Mouse (Mus musculus) kidney, postnatal 0 days (tissue): Measurements from ENCODE around the gene Ssh1. TPM values are rescaled to one million over a fixed set of nuclear protein-coding genes. Genes with fewer than 3 reads are reported as not detected.

Experiments used
- ATAC-seq: fragments of 200-750 bp; cut with Nextera tagmentation; replicated peaks from 2 replicates; pipeline ENCODE4 v1.8.0; 2017; ENCODE audit warnings: low read depth, moderate number of reproducible peaks, moderate TSS enrichment, moderate library complexity; ENCODE audit not compliant: low FRiP score
- DNase-seq: peaks from one replicate; pipeline ENCODE4 v3.0.0-alpha.2; 2016; ENCODE audit warnings: low spot score
- H3K27ac ChIP-seq: fragments of 300-500 bp; sonication (generic); 2 replicates; pipeline ENCODE4 v1.5.1; 2014; ENCODE audit warnings: mild to moderate bottlenecking
- H3K27me3 ChIP-seq: fragments of 300-500 bp; sonication (generic); 2 replicates; pipeline ENCODE4 v1.6.1; 2014; ENCODE audit warnings: low read length, mixed read lengths; ENCODE audit not compliant: insufficient read depth
- H3K36me3 ChIP-seq: fragments of 300-500 bp; sonication (generic); 2 replicates; pipeline ENCODE4 v1.6.1; 2014; ENCODE audit warnings: low read length, mixed read lengths; ENCODE audit not compliant: insufficient read depth
- H3K4me1 ChIP-seq: fragments of 300-500 bp; sonication (generic); replicated peaks from 2 replicates; pipeline ENCODE4 v1.6.1; 2014; ENCODE audit warnings: antibody characterized with exemption, low read length, mixed read lengths; ENCODE audit not compliant: insufficient read depth
- H3K4me2 ChIP-seq: fragments of 300-500 bp; sonication (generic); 2 replicates; pipeline ENCODE4 v1.6.1; 2014; ENCODE audit warnings: mild to moderate bottlenecking, low read length, moderate library complexity, mixed read lengths
- H3K4me3 ChIP-seq: fragments of 300-500 bp; sonication (generic); replicated peaks from 2 replicates; pipeline ENCODE4 v1.5.1; 2014; ENCODE audit warnings: low read depth, low read length
- H3K9ac ChIP-seq: fragments of 300-500 bp; sonication (generic); 2 replicates; pipeline ENCODE4 v1.6.1; 2014; ENCODE audit warnings: low read depth, low read length
- H3K9me3 ChIP-seq: fragments of 300-500 bp; sonication (generic); replicated peaks from 2 replicates; pipeline ENCODE4 v1.6.1; 2016; ENCODE audit warnings: low read length, inconsistent platforms, mixed read lengths
- CTCF ChIP-seq: IDR thresholded peaks from 2 replicates; pipeline ENCODE4 v1.5.1; 2016; ENCODE audit warnings: antibody characterized with exemption, low read depth, mild to moderate bottlenecking, moderate library complexity
- WGBS: fragments of 180-500 bp; shearing (Covaris S2); extraction: QIAGEN DNeasy Blood & Tissue Kit; methylation state at CpG from one replicate; pipeline ENCODE4 v1.1.7; 2014; 5-methylcytosine and 5-hydroxymethylcytosine counted together
- polyA plus RNA-seq: library from polyadenylated mRNA; unstranded; fragments of >200 nt; fragmentation: Nextera tagmentation; extraction: Ambion mirVana; gene quantifications from 2 replicates; pipeline ENCODE4 v1.2.1, GENCODE M21; 2015

Gene Ssh1
- polyA plus RNA-seq, 1 experiment from 2014 or later, result 10.0 TPM

DNA sequence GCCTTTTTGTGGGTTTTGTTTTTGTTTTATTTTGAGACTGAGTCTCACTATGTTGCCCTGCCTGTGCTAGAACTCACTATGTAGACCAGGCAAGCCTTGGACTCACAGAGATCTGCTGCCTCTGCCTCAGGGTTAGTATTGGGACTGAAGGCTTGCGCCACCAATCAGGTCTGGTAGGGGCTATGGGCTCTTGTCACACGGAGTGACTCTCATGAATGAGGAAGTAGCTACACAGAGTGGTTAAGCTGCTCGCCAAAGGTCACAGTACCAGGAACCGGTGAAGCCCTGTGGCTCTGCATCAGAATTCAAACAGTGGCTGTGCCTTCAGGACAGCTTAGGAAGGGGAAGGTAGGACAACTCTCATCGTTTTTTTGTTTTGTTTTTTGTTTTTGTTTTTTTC is 5.7 kb upstream of the Ssh1 start:
- DNase-seq, result no peak
- no peak for TF ChIP-seq CTCF
- 48% methylated on average over 5 of the region's 5 CpGs for WGBS
- Histone ChIP-seq H3K4me3 (no peak overlapping the region), H3K36me3 (no peaks in the 10 kb centered on the region), H3K4me2 (no peak overlapping the region), H3K27me3 (no peaks in the 10 kb centered on the region), H3K9ac (no peak overlapping the region), H3K27ac (0 out of 2 replicates have a peak overlapping the region, but pooled peaks have one; percentile 6), H3K4me1 (0 out of 2 replicates have a peak, but pooled peaks cover 4% of the 10 kb centered on the region), H3K9me3 (no peaks in the 10 kb centered on the region)
- ATAC-seq, result no peak

DNA sequence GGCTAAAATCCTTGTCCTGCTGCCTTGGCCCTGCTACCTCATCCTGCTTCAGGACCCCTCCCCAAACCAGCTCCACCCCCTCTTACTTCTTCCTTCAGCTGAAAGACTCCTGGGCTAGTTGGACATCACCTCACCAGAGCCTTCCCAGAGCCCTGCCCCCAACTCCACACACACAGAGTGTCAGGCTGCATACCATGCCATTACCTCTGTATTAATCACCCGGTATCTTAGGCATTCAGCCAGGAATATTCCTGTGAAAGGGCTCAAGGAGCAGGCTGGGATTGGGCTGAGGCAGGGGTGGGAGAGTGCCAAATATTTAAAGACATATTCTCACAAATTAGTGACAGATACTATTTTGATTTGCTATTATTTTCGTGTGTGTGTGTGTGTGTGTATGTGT is 2.8 kb upstream of the Ssh1 start:
- Histone ChIP-seq H3K9ac (no peak overlapping the region), H3K27ac (peak overlapping the region; percentile 13; the same call in 1 of the 2 replicates), H3K4me3 (no peak overlapping the region), H3K36me3 (no peaks in the 10 kb centered on the region), H3K4me1 (0 out of 2 replicates have a peak, but pooled peaks cover 4% of the 10 kb centered on the region), H3K4me2 (no peak overlapping the region), H3K9me3 (no peaks in the 10 kb centered on the region), H3K27me3 (no peaks in the 10 kb centered on the region)
- ATAC-seq, result no peak
- DNase-seq, result no peak
- no peak for TF ChIP-seq CTCF
- 33% methylated on average over 2 of the region's 2 CpGs for WGBS

DNA sequence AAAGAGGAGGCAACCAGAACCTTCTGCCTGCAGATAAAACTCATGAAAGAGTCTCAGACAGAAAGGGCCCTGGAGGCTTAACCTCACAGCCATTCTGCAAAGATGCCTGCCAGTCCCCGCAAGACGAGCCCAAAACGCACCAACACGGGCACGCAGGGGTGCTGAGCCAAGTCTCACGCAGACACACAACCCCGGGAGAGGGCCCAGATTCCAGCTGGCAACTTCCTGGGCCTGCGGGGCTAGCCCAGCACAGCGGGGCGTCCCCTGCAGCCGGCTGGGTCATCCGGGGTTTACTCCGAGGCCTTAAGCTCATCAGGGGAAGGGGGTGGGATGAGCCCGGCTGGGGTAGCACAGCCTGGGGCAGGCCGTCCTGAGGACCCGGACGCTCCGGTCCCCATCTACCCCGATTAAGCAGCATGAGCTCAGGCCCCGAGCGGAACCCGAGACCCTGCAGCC is 635 bp downstream of the Ssh1 start:
- no peaks in the 10 kb centered on the region for H3K9me3 ChIP-seq
- peak overlapping the region; percentile 92 for H3K27ac ChIP-seq
- DNase-seq (peak; percentile 47), ATAC-seq (peak; percentile 65)
- peak overlapping the region; percentile 83 for H3K4me2 ChIP-seq
- WGBS, result under 1% methylated on average over 22 of the region's 22 CpGs
- no peaks in the 10 kb centered on the region for H3K27me3 ChIP-seq
- no peaks in the 10 kb centered on the region for H3K36me3 ChIP-seq
- H3K4me3 ChIP-seq, result peak overlapping the region; percentile 85
- TF ChIP-seq CTCF, result no peak
- H3K4me1 ChIP-seq, result 0 out of 2 replicates have a peak, but pooled peaks cover 4% of the 10 kb centered on the region
- peak overlapping the region; percentile 88 for H3K9ac ChIP-seq

DNA sequence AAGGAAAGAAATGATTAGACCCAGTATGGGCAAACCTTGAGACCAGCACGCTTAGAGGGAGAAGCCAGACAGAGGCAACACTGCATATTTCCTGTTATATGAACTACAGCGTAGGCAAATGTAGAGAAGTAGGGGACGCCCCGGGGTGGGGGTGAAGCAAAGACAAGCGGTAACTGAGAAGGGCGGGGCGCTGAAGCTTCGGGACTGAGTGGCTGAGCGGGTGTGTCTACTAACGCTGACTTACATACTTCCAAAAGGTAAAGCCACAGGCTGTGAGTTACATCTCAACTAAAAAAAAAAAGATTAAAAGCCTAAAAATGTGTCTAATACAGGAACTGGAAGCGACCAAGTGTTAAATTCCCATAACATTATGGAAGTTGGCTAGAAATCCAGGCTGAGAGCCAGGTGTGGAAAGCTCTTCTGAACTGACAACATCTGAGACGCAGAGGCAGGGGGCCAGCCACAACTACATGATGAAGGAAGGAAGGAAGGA is 1.3 kb downstream of the Ssh1 start:
- Histone ChIP-seq H3K36me3 (no peaks in the 10 kb centered on the region), H3K4me1 (0 out of 2 replicates have a peak, but pooled peaks cover 4% of the 10 kb centered on the region), H3K9me3 (no peaks in the 10 kb centered on the region), H3K27ac (peak overlapping the region; percentile 92), H3K9ac (peak overlapping the region; percentile 88), H3K4me3 (peak overlapping the region; percentile 85), H3K4me2 (peak overlapping the region; percentile 83), H3K27me3 (no peaks in the 10 kb centered on the region)
- TF ChIP-seq CTCF, result no peak
- DNase-seq, result peak; percentile 62
- 8% methylated on average over 12 of the region's 12 CpGs for WGBS
- ATAC-seq, result no peak

DNA sequence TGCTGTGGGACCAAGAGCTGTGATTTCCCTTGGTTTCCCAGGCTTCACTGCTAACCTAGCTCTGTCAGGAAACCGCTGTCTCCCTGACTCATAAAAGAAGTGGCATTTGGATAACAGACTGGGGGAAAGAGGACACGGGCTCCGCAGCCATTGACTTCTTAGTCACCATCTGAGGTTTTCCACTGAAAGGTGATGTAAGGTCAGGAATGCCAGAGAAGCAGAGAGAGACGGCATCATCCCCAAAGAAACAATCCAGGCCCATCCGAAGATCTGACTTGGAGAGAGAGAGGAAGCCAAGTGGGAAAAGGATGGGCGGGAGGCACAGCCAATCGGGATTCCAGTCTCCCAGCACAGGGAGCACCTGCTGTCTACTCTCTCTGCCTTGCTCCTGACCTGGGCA is 2.6 kb downstream of the Ssh1 start:
- peaks cover 12% of the 10 kb centered on the region for H3K4me1 ChIP-seq
- no peaks in the 10 kb centered on the region for H3K36me3 ChIP-seq
- H3K4me2 ChIP-seq, result no peak overlapping the region
- ATAC-seq (no peak), DNase-seq (no peak)
- H3K27ac ChIP-seq, result no peak overlapping the region
- no peak overlapping the region for H3K9ac ChIP-seq
- H3K4me3 ChIP-seq, result no peak overlapping the region
- H3K9me3 ChIP-seq, result no peaks in the 10 kb centered on the region
- no peaks in the 10 kb centered on the region for H3K27me3 ChIP-seq
- WGBS, result 57% methylated on average over 7 of the region's 7 CpGs
- no peak for TF ChIP-seq CTCF

DNA sequence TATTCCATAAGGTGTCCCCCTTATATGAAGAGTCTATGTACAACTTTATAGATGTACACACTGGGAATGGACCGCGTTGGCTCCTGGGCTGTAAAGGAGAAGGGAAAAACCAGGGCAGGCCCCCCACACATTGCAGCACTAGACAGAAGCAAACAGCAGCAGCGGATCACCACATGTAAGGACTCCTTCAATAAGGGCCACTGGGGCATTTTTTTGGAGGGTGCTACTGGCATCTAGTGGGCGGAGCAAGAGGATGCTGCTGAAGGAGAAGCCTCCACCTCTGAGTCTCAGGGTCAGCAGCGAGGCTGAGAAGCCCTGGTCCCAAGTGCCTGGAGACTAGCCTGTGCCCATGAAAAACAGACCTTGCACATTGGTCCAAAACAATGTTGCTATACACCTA is 3.1 kb downstream of the Ssh1 start:
- no peak; the same call in 1 of the 2 replicates for TF ChIP-seq CTCF
- 92% methylated on average over 5 of the region's 5 CpGs for WGBS
- ATAC-seq (no peak), DNase-seq (no peak)
- no peak overlapping the region for H3K27ac ChIP-seq
- no peaks in the 10 kb centered on the region for H3K9me3 ChIP-seq
- H3K4me1 ChIP-seq, result peaks cover 16% of the 10 kb centered on the region
- H3K4me2 ChIP-seq, result no peak overlapping the region
- no peak overlapping the region for H3K4me3 ChIP-seq
- H3K36me3 ChIP-seq, result no peaks in the 10 kb centered on the region
- 0 out of 2 replicates have a peak overlapping the region, but pooled peaks have one; percentile 18 for H3K9ac ChIP-seq
- H3K27me3 ChIP-seq, result no peaks in the 10 kb centered on the region
